Mouse (Mus musculus) kidney, embryonic 14.5 days (tissue): ENCODE data around the gene Rgs7. TPM values are rescaled to one million over a fixed set of nuclear protein-coding genes. Genes with fewer than 3 reads are reported as not detected.

Experiments
- ATAC-seq: fragments of 200-750 bp; cut with Nextera tagmentation; 2 replicates; pipeline ENCODE4 v1.8.0; 2017; ENCODE audit warnings: moderate number of reproducible peaks, mild to moderate bottlenecking, moderate TSS enrichment, moderate library complexity; ENCODE audit not compliant: low FRiP score, low TSS enrichment
- H3K27ac ChIP-seq: fragments of 300-500 bp; sonication (generic); 2 replicates; pipeline ENCODE4 v1.5.1; 2014; ENCODE audit warnings: low read depth, mild to moderate bottlenecking, low read length, moderate library complexity, mixed read lengths
- H3K27me3 ChIP-seq: fragments of 300-500 bp; sonication (generic); 2 replicates; pipeline ENCODE4 v1.6.1; 2014; ENCODE audit warnings: mild to moderate bottlenecking, low read length; ENCODE audit not compliant: control insufficient read depth, insufficient read depth
- H3K36me3 ChIP-seq: fragments of 300-500 bp; sonication (generic); 2 replicates; pipeline ENCODE4 v1.6.1; 2014; ENCODE audit warnings: low read length, mixed read lengths; ENCODE audit not compliant: control insufficient read depth, insufficient read depth
- H3K4me1 ChIP-seq: fragments of 300-500 bp; sonication (generic); 2 replicates; pipeline ENCODE4 v1.6.1; 2014; ENCODE audit warnings: low read length, mixed read lengths; ENCODE audit not compliant: control insufficient read depth, insufficient read depth
- H3K4me2 ChIP-seq: fragments of 300-500 bp; sonication (generic); replicated peaks from 2 replicates; pipeline ENCODE4 v1.6.1; 2014; ENCODE audit warnings: low read depth, mild to moderate bottlenecking, low read length
- H3K4me3 ChIP-seq: fragments of 300-500 bp; sonication (generic); 2 replicates; pipeline ENCODE4 v1.5.1; 2014; ENCODE audit warnings: mild to moderate bottlenecking, low read length
- H3K9ac ChIP-seq: fragments of 300-500 bp; sonication (generic); 2 replicates; pipeline ENCODE4 v1.6.1; 2014; ENCODE audit warnings: low read depth, mild to moderate bottlenecking, low read length, moderate library complexity
- H3K9me3 ChIP-seq: fragments of 300-500 bp; sonication (generic); 2 replicates; pipeline ENCODE4 v1.6.1; 2016; ENCODE audit warnings: low read length; ENCODE audit not compliant: control insufficient read depth
- WGBS: fragments of 180-500 bp; shearing (Covaris S2); extraction: QIAGEN DNeasy Blood & Tissue Kit; methylation state at CpG from one replicate; pipeline ENCODE4 v1.1.7; 2014; 5-methylcytosine and 5-hydroxymethylcytosine counted together
- polyA plus RNA-seq: library from polyadenylated mRNA; unstranded; fragments of >200 nt; fragmentation: Nextera tagmentation; extraction: Ambion mirVana; gene quantifications from 2 replicates; pipeline ENCODE4 v1.2.1, GENCODE M21; 2014

The Rgs7 gene
- polyA plus RNA-seq, 1 experiment from 2014 or later = 0.34 TPM

DNA sequence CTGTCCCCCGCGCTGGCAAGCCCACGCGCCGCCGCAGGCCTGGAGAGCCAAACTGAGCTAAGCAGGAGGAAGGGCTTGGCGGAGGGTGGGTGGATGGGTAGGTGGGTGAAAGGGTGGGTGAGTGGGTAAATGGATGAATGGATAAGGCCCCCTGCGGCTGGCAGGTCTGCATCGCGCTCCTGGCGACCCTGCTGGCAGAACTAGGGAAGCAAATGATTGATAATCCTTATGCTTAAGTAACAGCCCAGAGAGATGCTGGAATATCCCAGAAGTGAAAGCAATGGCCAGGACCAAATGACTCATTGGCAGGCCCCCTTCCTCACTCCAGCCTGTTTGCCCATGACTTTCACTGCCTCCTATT lies 363 bp upstream of the Rgs7 start:
- no peak for ATAC-seq
- no peaks in the 10 kb centered on the region for H3K4me1 ChIP-seq
- H3K4me2 ChIP-seq = peak overlapping the region; percentile 99
- H3K27ac ChIP-seq = no peak overlapping the region
- H3K36me3 ChIP-seq = no peaks in the 10 kb centered on the region
- H3K9ac ChIP-seq = peak overlapping the region; percentile 50
- WGBS = under 1% methylated on average over 11 of the region's 11 CpGs
- H3K27me3 ChIP-seq = peaks cover 21% of the 10 kb centered on the region
- no peaks in the 10 kb centered on the region for H3K9me3 ChIP-seq
- H3K4me3 ChIP-seq = peak overlapping the region; percentile 59

DNA sequence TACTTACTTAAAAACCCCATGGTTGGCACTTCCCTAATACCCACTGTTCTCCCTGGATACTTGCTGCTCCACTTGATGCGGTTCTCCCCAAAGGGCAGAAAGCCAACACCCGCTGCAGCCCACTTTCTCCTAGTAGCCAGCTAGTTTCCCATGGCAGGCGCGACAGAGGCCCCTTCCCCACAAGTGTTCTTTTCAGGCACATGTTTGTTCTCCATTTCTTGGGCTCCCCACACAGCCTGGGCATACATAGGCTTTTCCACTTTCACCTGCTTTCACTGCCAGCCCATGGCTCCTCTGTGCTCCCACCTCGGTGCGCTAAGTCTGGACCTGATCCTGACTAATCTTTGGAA lies 814 bp downstream of the Rgs7 start:
- Histone ChIP-seq H3K4me1 (no peaks in the 10 kb centered on the region), H3K27me3 (peaks cover 21% of the 10 kb centered on the region), H3K4me2 (peak overlapping the region; percentile 99), H3K9ac (no peak overlapping the region), H3K9me3 (no peaks in the 10 kb centered on the region), H3K4me3 (peak overlapping the region; percentile 59), H3K27ac (no peak overlapping the region), H3K36me3 (no peaks in the 10 kb centered on the region)
- WGBS = 19% methylated on average over 6 of the region's 6 CpGs
- 0 out of 2 replicates have a peak, but pooled peaks have one; percentile 1 for ATAC-seq

DNA sequence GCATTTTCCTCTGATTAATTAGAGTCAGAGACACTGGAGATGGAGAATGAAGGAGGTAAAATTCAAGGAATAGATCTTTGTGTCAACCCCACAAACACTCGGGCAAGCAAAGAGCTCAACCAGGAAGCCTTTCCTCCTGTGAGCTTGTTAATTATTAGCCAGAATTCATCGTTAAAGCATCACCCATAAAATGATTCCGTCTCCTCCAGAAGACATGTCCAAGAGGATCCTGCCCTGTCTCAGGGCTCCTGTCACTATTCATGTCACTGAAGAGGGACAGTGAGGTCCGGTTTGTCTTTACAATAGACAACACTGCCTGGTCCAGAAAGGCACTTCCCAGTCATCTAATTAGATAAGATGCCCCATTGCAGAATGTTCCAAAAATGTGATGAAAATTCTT lies 7.2 kb downstream of the Rgs7 start:
- no peak for ATAC-seq
- H3K4me3 ChIP-seq = no peak overlapping the region
- no peak overlapping the region for H3K4me2 ChIP-seq
- no peaks in the 10 kb centered on the region for H3K9me3 ChIP-seq
- H3K4me1 ChIP-seq = no peaks in the 10 kb centered on the region
- no peaks in the 10 kb centered on the region for H3K36me3 ChIP-seq
- no peak overlapping the region for H3K27ac ChIP-seq
- 52% methylated on average over 4 of the region's 4 CpGs for WGBS
- no peaks in the 10 kb centered on the region; the same call in 1 of the 2 replicates for H3K27me3 ChIP-seq
- H3K9ac ChIP-seq = no peak overlapping the region

DNA sequence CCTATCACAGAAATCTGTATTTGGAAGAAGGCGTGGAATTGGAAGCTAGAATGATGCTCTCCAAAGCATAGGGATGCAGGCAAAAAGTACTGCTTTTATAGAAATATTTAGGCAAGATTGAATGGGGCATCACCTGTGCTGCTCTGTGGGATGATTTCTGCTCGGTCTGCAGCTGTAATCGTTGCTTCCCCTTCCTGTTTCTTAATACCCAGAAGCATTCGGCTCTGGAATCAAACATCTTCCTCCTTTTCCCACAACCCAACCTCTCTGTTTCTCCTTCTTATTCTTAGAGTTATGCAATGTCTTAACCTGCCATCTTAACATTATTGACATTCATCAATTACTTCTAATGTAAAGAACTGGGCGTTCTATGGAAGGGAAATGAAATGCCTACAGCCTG lies 19.2 kb downstream of the Rgs7 start:
- WGBS = 79% methylated on average over 5 of the region's 5 CpGs
- H3K9ac ChIP-seq = no peak overlapping the region
- no peak overlapping the region for H3K4me3 ChIP-seq
- H3K4me1 ChIP-seq = no peaks in the 10 kb centered on the region
- no peak overlapping the region for H3K27ac ChIP-seq
- H3K27me3 ChIP-seq = no peaks in the 10 kb centered on the region
- no peaks in the 10 kb centered on the region for H3K9me3 ChIP-seq
- no peak overlapping the region for H3K4me2 ChIP-seq
- H3K36me3 ChIP-seq = no peaks in the 10 kb centered on the region
- no peak for ATAC-seq

DNA sequence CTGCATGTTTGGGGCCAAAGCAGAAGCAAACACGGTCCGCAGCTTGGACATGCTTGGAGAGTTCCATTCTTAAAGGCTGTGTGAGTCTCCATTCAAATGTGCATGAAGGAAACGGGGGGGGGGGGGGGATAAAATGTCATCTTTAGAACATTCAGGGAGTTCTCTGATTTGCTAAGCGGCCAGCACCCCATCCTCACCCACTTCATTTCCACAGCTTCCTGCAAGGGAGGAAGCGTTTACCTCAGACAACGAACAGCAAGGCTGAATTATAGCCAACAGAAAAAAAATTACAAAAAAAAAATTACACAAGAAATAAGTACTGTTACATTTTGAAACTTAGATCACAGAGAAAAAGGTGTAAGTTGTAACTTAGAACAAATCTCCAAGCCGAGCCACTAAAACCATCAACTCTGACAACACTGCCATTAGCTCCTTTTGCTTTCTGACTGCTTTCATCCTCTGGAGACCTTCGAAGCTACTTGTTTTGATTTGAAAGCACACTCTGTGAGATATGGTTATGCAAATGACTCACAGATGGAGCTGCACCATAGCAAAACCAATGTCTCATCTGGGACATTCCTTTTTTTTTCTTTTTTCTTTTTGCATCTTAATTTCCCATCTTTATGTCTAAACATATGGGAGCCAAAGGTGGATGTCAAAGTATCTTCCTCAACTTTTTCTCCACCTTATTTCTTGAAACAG lies 23.1 kb downstream of the Rgs7 start:
- H3K27ac ChIP-seq = no peak overlapping the region
- H3K4me3 ChIP-seq = no peak overlapping the region
- no peaks in the 10 kb centered on the region for H3K36me3 ChIP-seq
- H3K4me2 ChIP-seq = no peak overlapping the region
- H3K9ac ChIP-seq = no peak overlapping the region
- no peaks in the 10 kb centered on the region for H3K4me1 ChIP-seq
- WGBS = 49% methylated on average over 8 of the region's 8 CpGs
- no peaks in the 10 kb centered on the region for H3K27me3 ChIP-seq
- no peaks in the 10 kb centered on the region for H3K9me3 ChIP-seq
- ATAC-seq = no peak

DNA sequence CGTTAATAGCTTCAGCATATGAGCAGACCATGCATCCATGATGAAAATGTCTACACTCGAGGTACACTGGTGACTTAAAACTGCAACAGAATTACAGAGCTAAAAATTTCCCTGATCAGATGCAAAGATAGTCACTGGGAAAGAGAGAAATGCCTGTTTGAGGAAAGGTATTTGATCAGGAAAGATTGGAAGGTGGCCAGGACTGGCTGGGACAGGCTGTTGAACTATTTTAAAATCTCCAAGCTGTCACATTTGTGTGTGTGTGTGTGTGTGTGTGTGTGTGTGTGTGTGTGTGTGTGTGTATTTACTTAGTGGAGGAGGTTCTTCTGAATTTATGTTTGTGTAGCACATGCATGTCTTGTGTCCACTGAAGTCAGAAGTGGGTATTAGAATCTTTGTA lies 27.7 kb downstream of the Rgs7 start:
- WGBS = 86% methylated on average over 2 of the region's 2 CpGs
- no peaks in the 10 kb centered on the region for H3K36me3 ChIP-seq

DNA sequence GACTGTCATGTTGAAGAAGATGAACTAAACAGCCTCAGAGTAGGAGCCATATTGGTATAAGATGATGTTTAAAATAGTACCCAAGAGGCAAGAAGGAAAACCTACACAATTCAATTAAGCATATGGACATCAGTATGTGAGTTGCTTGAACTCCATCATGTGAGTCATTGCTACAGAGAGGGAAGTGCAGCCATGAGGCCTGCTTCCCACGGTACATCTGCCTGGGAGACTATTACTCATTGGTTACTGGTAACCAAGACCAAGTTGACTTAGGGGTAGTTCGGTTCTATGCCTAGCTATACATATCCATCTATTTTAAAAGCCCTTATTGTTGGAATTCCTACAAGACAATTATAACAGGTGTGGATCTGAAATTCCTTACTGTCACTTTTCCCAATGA lies 29.9 kb downstream of the Rgs7 start:
- no peak overlapping the region for H3K4me3 ChIP-seq
- H3K27me3 ChIP-seq = no peaks in the 10 kb centered on the region
- no peak overlapping the region for H3K27ac ChIP-seq
- no peak overlapping the region for H3K4me2 ChIP-seq
- H3K36me3 ChIP-seq = no peaks in the 10 kb centered on the region
- no peak for ATAC-seq
- no peaks in the 10 kb centered on the region for H3K4me1 ChIP-seq
- 94% methylated on average over 2 of the region's 2 CpGs for WGBS
- no peaks in the 10 kb centered on the region for H3K9me3 ChIP-seq
- H3K9ac ChIP-seq = no peak overlapping the region

More for the DNA sequence above, 27.7 kb downstream of the Rgs7 start:
- H3K9me3 ChIP-seq = no peaks in the 10 kb centered on the region
- H3K27me3 ChIP-seq = no peaks in the 10 kb centered on the region
- no peak for ATAC-seq
- H3K4me3 ChIP-seq = no peak overlapping the region
- no peak overlapping the region for H3K9ac ChIP-seq
- H3K4me2 ChIP-seq = no peak overlapping the region
- no peak overlapping the region for H3K27ac ChIP-seq
- H3K4me1 ChIP-seq = no peaks in the 10 kb centered on the region

DNA sequence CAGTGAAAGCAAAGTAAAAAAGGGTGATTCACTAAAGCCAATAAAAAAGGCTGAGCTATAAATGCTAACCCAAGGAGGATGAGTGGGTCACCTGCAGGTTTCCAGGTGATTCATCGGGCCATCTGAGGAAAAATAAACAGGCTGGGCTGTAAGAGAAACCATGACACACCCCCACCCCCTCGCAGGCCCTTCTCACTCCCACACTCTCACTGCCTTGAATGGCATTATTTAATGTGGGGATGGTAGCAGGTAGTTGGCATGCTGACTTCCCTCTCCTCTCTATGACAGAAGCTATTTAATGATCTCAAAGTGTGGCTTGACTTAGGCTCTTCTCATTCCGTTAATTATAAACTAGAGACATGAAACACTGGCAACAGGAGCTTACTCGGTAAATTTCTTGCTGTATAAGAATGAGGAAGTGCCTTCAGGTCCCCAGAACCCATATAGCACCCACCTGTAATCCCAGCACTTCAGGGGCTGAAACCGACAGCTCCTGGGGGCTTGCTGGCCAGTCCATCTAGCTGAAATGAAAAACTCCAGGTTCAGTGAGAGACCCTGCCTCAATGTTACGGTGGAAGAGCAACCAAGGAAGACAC lies 38.2 kb downstream of the Rgs7 start:
- Histone ChIP-seq H3K27ac (no peak overlapping the region), H3K4me2 (no peak overlapping the region), H3K4me3 (no peak overlapping the region), H3K9ac (no peak overlapping the region), H3K36me3 (no peaks in the 10 kb centered on the region), H3K9me3 (no peaks in the 10 kb centered on the region), H3K27me3 (no peaks in the 10 kb centered on the region), H3K4me1 (no peaks in the 10 kb centered on the region)
- 64% methylated on average over 6 of the region's 6 CpGs for WGBS
- no peak for ATAC-seq

DNA sequence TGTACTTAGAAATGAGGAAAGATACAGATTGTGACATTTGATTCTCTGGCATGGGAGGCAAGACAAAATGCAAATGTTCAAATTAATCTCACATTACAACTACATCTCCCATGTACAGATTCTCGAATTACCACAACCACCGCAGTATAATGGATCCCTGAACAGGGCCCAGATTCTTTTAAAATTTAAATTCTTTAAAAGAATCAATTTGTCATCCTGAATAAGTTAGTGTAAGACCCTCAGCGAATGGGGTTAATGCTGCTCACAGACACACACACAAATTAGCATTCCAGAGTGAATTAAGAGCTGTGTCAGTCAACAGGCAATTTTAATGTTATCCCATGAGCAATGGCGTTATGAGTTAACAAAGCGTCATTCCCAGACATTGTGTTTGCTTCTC lies 44.3 kb downstream of the Rgs7 start:
- no peak overlapping the region for H3K4me2 ChIP-seq
- no peaks in the 10 kb centered on the region for H3K36me3 ChIP-seq
- no peak for ATAC-seq
- H3K9ac ChIP-seq = no peak overlapping the region
- H3K27me3 ChIP-seq = no peaks in the 10 kb centered on the region
- no peaks in the 10 kb centered on the region for H3K9me3 ChIP-seq
- no peaks in the 10 kb centered on the region for H3K4me1 ChIP-seq
- no peak overlapping the region for H3K4me3 ChIP-seq
- H3K27ac ChIP-seq = no peak overlapping the region
- WGBS = 66% methylated on average over 5 of the region's 5 CpGs
